Mouse (Mus musculus): ENCODE measurements around the gene Nol6. TPM values are rescaled to one million over a fixed set of nuclear protein-coding genes. Genes with fewer than 3 reads are reported as not detected.

Nol6 gene
- polyA plus RNA-seq, 1 experiment from 2014 or later, result 38.1 TPM

GRCm38 (mm10) chr4:41114358-41115070 lies 9.7 kb downstream of the Nol6 start:
- H3K4me2 ChIP-seq (ENCODE audit: low read length), result no peak overlapping the region
- H3K36me3 ChIP-seq (ENCODE audit: control insufficient read depth, insufficient read depth, low read length), result peaks cover 58% of the 10 kb centered on the region
- no peak overlapping the region for H3K9ac ChIP-seq (replicated peaks; ENCODE audit: low read length)
- H3K27ac ChIP-seq (replicated peaks; ENCODE audit: low read depth, low read length), result no peak overlapping the region
- WGBS, result 91% methylated on average over 9 of the region's 9 CpGs
- H3K4me3 ChIP-seq (replicated peaks; ENCODE audit: low read depth, low read length), result no peak overlapping the region
- no peaks in the 10 kb centered on the region for H3K27me3 ChIP-seq (ENCODE audit: control insufficient read depth, insufficient read depth, low read length)
- H3K9me3 ChIP-seq (ENCODE audit: control insufficient read depth, low read length), result no peaks in the 10 kb centered on the region
- no peak for ATAC-seq (ENCODE audit: low FRiP score, low TSS enrichment)
- no peaks in the 10 kb centered on the region for H3K4me1 ChIP-seq (ENCODE audit: control insufficient read depth, insufficient read depth, low read length)
- no peak for DNase-seq

GRCm38 (mm10) chr4:41108717-41109425 lies 15.4 kb downstream of the Nol6 start:
- H3K4me3 ChIP-seq (replicated peaks; ENCODE audit: low read depth, low read length), result no peak overlapping the region
- no peak overlapping the region for H3K9ac ChIP-seq (replicated peaks; ENCODE audit: low read length)
- no peaks in the 10 kb centered on the region for H3K27me3 ChIP-seq (ENCODE audit: control insufficient read depth, insufficient read depth, low read length)
- no peak overlapping the region for H3K4me2 ChIP-seq (ENCODE audit: low read length)
- DNase-seq (no peak), ATAC-seq (ENCODE audit: low FRiP score, low TSS enrichment) (no peak)
- peaks cover 2% of the 10 kb centered on the region; the same call in 1 of the 2 replicates for H3K36me3 ChIP-seq (ENCODE audit: control insufficient read depth, insufficient read depth, low read length)
- H3K4me1 ChIP-seq (ENCODE audit: control insufficient read depth, insufficient read depth, low read length), result no peaks in the 10 kb centered on the region
- no peaks in the 10 kb centered on the region for H3K9me3 ChIP-seq (ENCODE audit: control insufficient read depth, low read length)
- 90% methylated on average over 10 of the region's 10 CpGs for WGBS
- H3K27ac ChIP-seq (replicated peaks; ENCODE audit: low read depth, low read length), result no peak overlapping the region

GRCm38 (mm10) chr4:41107440-41107839 lies 16.8 kb downstream of the Nol6 start:
- Histone ChIP-seq H3K4me1 (ENCODE audit: control insufficient read depth, insufficient read depth, low read length) (no peaks in the 10 kb centered on the region), H3K4me2 (ENCODE audit: low read length) (no peak overlapping the region), H3K27ac (replicated peaks; ENCODE audit: low read depth, low read length) (no peak overlapping the region), H3K9me3 (ENCODE audit: control insufficient read depth, low read length) (no peaks in the 10 kb centered on the region), H3K9ac (replicated peaks; ENCODE audit: low read length) (no peak overlapping the region), H3K4me3 (replicated peaks; ENCODE audit: low read depth, low read length) (no peak overlapping the region), H3K27me3 (ENCODE audit: control insufficient read depth, insufficient read depth, low read length) (no peaks in the 10 kb centered on the region), H3K36me3 (ENCODE audit: control insufficient read depth, insufficient read depth, low read length) (no peaks in the 10 kb centered on the region)
- ATAC-seq (ENCODE audit: low FRiP score, low TSS enrichment) (no peak), DNase-seq (no peak)
- WGBS, result 81% methylated on average over 4 of the region's 4 CpGs

- H3K27me3 ChIP-seq (ENCODE audit: control insufficient read depth, insufficient read depth, low read length), result peaks cover 3% of the 10 kb centered on the region; the same call in 1 of the 2 replicates
- H3K4me1 ChIP-seq (ENCODE audit: control insufficient read depth, insufficient read depth, low read length), result peaks cover 8% of the 10 kb centered on the region; the same call in 1 of the 2 replicates
- H3K9ac ChIP-seq (replicated peaks; ENCODE audit: low read length), result no peak overlapping the region
- no peak overlapping the region for H3K27ac ChIP-seq (replicated peaks; ENCODE audit: low read depth, low read length)
- H3K36me3 ChIP-seq (ENCODE audit: control insufficient read depth, insufficient read depth, low read length), result no peaks in the 10 kb centered on the region
- DNase-seq, result no peak
- H3K4me2 ChIP-seq (ENCODE audit: low read length), result no peak overlapping the region
- no peak for ATAC-seq (ENCODE audit: low FRiP score, low TSS enrichment)
- no peaks in the 10 kb centered on the region for H3K9me3 ChIP-seq (ENCODE audit: control insufficient read depth, low read length)
- H3K4me3 ChIP-seq (replicated peaks; ENCODE audit: low read depth, low read length), result no peak overlapping the region
Measured at GRCm38 (mm10) chr4:41102901-41103300, 21.4 kb downstream of the Nol6 start.

- Histone ChIP-seq H3K27me3 (ENCODE audit: control insufficient read depth, insufficient read depth, low read length) (peaks cover 19% of the 10 kb centered on the region), H3K4me3 (replicated peaks; ENCODE audit: low read depth, low read length) (no peak overlapping the region), H3K27ac (replicated peaks; ENCODE audit: low read depth, low read length) (no peak overlapping the region), H3K36me3 (ENCODE audit: control insufficient read depth, insufficient read depth, low read length) (no peaks in the 10 kb centered on the region), H3K4me1 (ENCODE audit: control insufficient read depth, insufficient read depth, low read length) (peaks cover 8% of the 10 kb centered on the region; the same call in 1 of the 2 replicates), H3K9ac (replicated peaks; ENCODE audit: low read length) (no peak overlapping the region), H3K4me2 (ENCODE audit: low read length) (no peak overlapping the region), H3K9me3 (ENCODE audit: control insufficient read depth, low read length) (no peaks in the 10 kb centered on the region)
- 17% methylated on average over 1 of the region's 1 CpGs for WGBS
- no peak for DNase-seq
- no peak for ATAC-seq (ENCODE audit: low FRiP score, low TSS enrichment)
Measured at GRCm38 (mm10) chr4:41100986-41101385, 23.3 kb downstream of the Nol6 start.

GRCm38 (mm10) chr4:41098577-41098951 lies 25.7 kb downstream of the Nol6 start:
- ATAC-seq (ENCODE audit: low FRiP score, low TSS enrichment), result no peak

GRCm38 (mm10) chr4:41097871-41098576 lies 26.2 kb downstream of the Nol6 start, which contains the start of gene Aqp3:
Gene Aqp3 (minus strand): TSS chr4:41098183.
- no peak within 1 kb of the TSS for H3K27ac ChIP-seq (replicated peaks; ENCODE audit: low read depth, low read length)
- H3K36me3 ChIP-seq (ENCODE audit: control insufficient read depth, insufficient read depth, low read length), result no peaks in the 10 kb centered on the region
- ATAC-seq (ENCODE audit: low FRiP score, low TSS enrichment) (peak; percentile 22; the same call in 1 of the 2 replicates), DNase-seq (peak; percentile 65)
- peaks cover 8% of the 10 kb centered on the region; the same call in 1 of the 2 replicates for H3K4me1 ChIP-seq (ENCODE audit: control insufficient read depth, insufficient read depth, low read length)
- H3K9me3 ChIP-seq (ENCODE audit: control insufficient read depth, low read length), result no peaks in the 10 kb centered on the region
- peak within 1 kb of the TSS; percentile 41 for H3K4me3 ChIP-seq (replicated peaks; ENCODE audit: low read depth, low read length)
- peak within 1 kb of the TSS; percentile 91 for H3K4me2 ChIP-seq (ENCODE audit: low read length)
- peaks cover 20% of the 10 kb centered on the region for H3K27me3 ChIP-seq (ENCODE audit: control insufficient read depth, insufficient read depth, low read length)
- 1% methylated on average over 42 of the region's 42 CpGs for WGBS
- peak within 1 kb of the TSS; percentile 60 for H3K9ac ChIP-seq (replicated peaks; ENCODE audit: low read length)

More at GRCm38 (mm10) chr4:41098577-41098951, 25.7 kb downstream of the Nol6 start:
- DNase-seq, result no peak
- peaks cover 20% of the 10 kb centered on the region for H3K27me3 ChIP-seq (ENCODE audit: control insufficient read depth, insufficient read depth, low read length)
- 15% methylated on average over 11 of the region's 11 CpGs for WGBS
- H3K9me3 ChIP-seq (ENCODE audit: control insufficient read depth, low read length), result no peaks in the 10 kb centered on the region
- H3K4me3 ChIP-seq (replicated peaks; ENCODE audit: low read depth, low read length), result peak overlapping the region; percentile 41
- H3K4me1 ChIP-seq (ENCODE audit: control insufficient read depth, insufficient read depth, low read length), result peaks cover 8% of the 10 kb centered on the region; the same call in 1 of the 2 replicates
- H3K27ac ChIP-seq (replicated peaks; ENCODE audit: low read depth, low read length), result no peak overlapping the region
- H3K9ac ChIP-seq (replicated peaks; ENCODE audit: low read length), result peak overlapping the region; percentile 60
- H3K36me3 ChIP-seq (ENCODE audit: control insufficient read depth, insufficient read depth, low read length), result no peaks in the 10 kb centered on the region
- H3K4me2 ChIP-seq (ENCODE audit: low read length), result peak overlapping the region; percentile 91

GRCm38 (mm10) chr4:41097381-41097780 lies 26.9 kb downstream of the Nol6 start:
- Histone ChIP-seq H3K27ac (replicated peaks; ENCODE audit: low read depth, low read length) (no peak overlapping the region), H3K4me2 (ENCODE audit: low read length) (peak overlapping the region; percentile 91; the same call in 1 of the 2 replicates), H3K9me3 (ENCODE audit: control insufficient read depth, low read length) (no peaks in the 10 kb centered on the region), H3K4me1 (ENCODE audit: control insufficient read depth, insufficient read depth, low read length) (peaks cover 8% of the 10 kb centered on the region; the same call in 1 of the 2 replicates), H3K36me3 (ENCODE audit: control insufficient read depth, insufficient read depth, low read length) (no peaks in the 10 kb centered on the region), H3K27me3 (ENCODE audit: control insufficient read depth, insufficient read depth, low read length) (peaks cover 20% of the 10 kb centered on the region), H3K9ac (replicated peaks; ENCODE audit: low read length) (0 out of 2 replicates have a peak overlapping the region, but pooled peaks have one; percentile 60), H3K4me3 (replicated peaks; ENCODE audit: low read depth, low read length) (no peak overlapping the region)
- no peak for ATAC-seq (ENCODE audit: low FRiP score, low TSS enrichment)
- 39% methylated on average over 13 of the region's 13 CpGs for WGBS
- DNase-seq, result no peak
